Comparison of ENCODE assay signal across 9 mouse cellular contexts in the genomic region with DNA sequence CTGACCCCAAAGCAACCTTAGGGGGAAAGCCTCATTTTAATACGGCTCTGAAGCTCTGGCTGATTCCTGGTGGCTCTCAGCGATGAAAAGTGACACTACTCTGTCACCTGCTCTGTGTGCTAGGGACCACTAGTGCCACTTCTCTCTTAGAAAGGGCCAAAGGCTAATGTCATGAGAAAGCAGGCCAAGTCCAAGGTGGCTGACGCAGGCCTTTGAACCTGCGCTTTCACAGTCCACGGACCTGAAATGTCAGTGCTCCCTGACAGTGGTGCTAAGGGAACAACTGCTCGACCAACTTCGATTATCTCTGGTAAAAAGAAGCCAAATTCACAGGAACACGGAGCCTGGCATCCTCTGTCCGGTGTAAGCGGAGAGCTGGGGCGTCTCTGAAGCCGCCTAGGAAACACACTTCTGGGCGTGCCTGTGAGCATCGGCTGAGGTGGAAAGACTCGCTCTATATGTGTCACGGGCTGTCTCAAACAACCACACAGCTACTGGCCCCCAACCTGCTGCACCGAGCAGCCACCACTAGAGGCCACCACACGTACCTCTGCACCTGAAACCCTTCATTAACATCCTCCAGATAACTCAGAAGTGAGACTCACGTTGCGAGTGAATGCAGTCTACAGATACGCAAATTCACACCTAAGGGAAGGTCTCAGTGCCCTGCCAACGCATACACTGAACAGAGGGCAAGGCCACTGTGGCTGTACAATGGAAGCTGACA.
DNase-seq lines count a peak whose midpoint lies in the region; ATAC-seq and TF ChIP-seq lines count a peak whose summit lies in the region.
"Had no signal": no experiment of that assay in that cellular context is flagged by ENCODE, and none has a peak within 500 bp of the region (broad histone marks: within the 10 kb centered on the region; RNA-seq: fewer than 3 reads in every experiment).

No protein-coding gene starts in this region.

- 0 out of 2 replicates have a peak, but pooled peaks cover 4% of the 10 kb centered on the region for H3K4me1 ChIP-seq in forebrain, embryonic 11.5 days (replicated peaks; ENCODE audit: control insufficient read depth, insufficient read depth, low read length)
- H3K4me1 ChIP-seq in kidney, embryonic 16.5 days (ENCODE audit: insufficient read depth, low read length), result peaks cover 35% of the 10 kb centered on the region
- H3K4me1 ChIP-seq in lung, adult 2 months (ENCODE audit: control insufficient read depth, insufficient read depth, low read length), result peaks cover 4% of the 10 kb centered on the region; the same call in 1 of the 2 replicates
- H3K4me1 ChIP-seq in small intestine, adult 2 months (ENCODE audit: control insufficient read depth, insufficient read depth, insufficient read length, low read length), result no peaks in the 10 kb centered on the region

- ATAC-seq in forebrain, embryonic 11.5 days (replicated peaks; ENCODE audit: low FRiP score), result peak; percentile 59; the same call in 1 of the 2 replicates
- ATAC-seq in kidney, embryonic 16.5 days (ENCODE audit: low FRiP score, low TSS enrichment), result peak; percentile 39

- no peak overlapping the region for H3K4me3 ChIP-seq in forebrain, embryonic 11.5 days (ENCODE audit: low read depth, low read length)
- H3K4me3 ChIP-seq in kidney, embryonic 16.5 days (ENCODE audit: low read length), result no peak overlapping the region
- H3K4me3 ChIP-seq in lung, adult 2 months (replicated peaks; ENCODE audit: extremely low read depth, low read depth, low read length), result no peak overlapping the region
- no peak overlapping the region for H3K4me3 ChIP-seq in small intestine, adult 2 months (ENCODE audit: low read depth, low read length)
- H3K4me3 ChIP-seq: neural tube, embryonic 13.5 days had no signal

- WGBS in forebrain, embryonic 11.5 days, result 75% methylated on average over 22 of the region's 22 CpGs
- WGBS in kidney, embryonic 16.5 days, result 66% methylated on average over 22 of the region's 22 CpGs
- WGBS in lung, adult 2 months, result 68% methylated on average over 22 of the region's 22 CpGs
- 56% methylated on average over 22 of the region's 22 CpGs for WGBS in small intestine, adult 2 months

- no peak overlapping the region for H3K4me2 ChIP-seq in forebrain, embryonic 11.5 days (ENCODE audit: low read depth, low read length, severe bottlenecking)
- H3K4me2 ChIP-seq in kidney, embryonic 16.5 days (replicated peaks; ENCODE audit: low read depth, low read length), result no peak overlapping the region
- H3K4me2 ChIP-seq: neural tube, embryonic 13.5 days had no signal

- H3K9me3 ChIP-seq in forebrain, embryonic 11.5 days (ENCODE audit: control insufficient read depth, low read length), result no peaks in the 10 kb centered on the region
- H3K9me3 ChIP-seq in kidney, embryonic 16.5 days (ENCODE audit: low read length), result no peaks in the 10 kb centered on the region
- H3K9me3 ChIP-seq: neural tube, embryonic 13.5 days had no signal

- no peak overlapping the region for H3K27ac ChIP-seq in forebrain, embryonic 11.5 days (ENCODE audit: low read depth, low read length)
- H3K27ac ChIP-seq in kidney, embryonic 16.5 days (ENCODE audit: low read length), result no peak overlapping the region
- no peak overlapping the region for H3K27ac ChIP-seq in small intestine, adult 2 months (ENCODE audit: insufficient read depth, low read depth, low read length)
- H3K27ac ChIP-seq: neural tube, embryonic 13.5 days had no signal

- no peak for TF ChIP-seq POLR2A in lung, adult 2 months (IDR thresholded peaks at IDR 0.05; ENCODE audit: borderline replicate concordance, extremely low read depth, low read depth, low read length)
- no peak for TF ChIP-seq POLR2A in small intestine, adult 2 months (IDR thresholded peaks at IDR 0.05; ENCODE audit: low read depth, low read length)

- H3K9ac ChIP-seq in forebrain, embryonic 11.5 days (ENCODE audit: low read length), result no peak overlapping the region
- H3K9ac ChIP-seq in kidney, embryonic 16.5 days (replicated peaks; ENCODE audit: low read length), result no peak overlapping the region
- H3K9ac ChIP-seq: neural tube, embryonic 13.5 days had no signal

- TF ChIP-seq CTCF in lung, adult 2 months (IDR thresholded peaks at IDR 0.05; ENCODE audit: insufficient read depth, low read length), result peak; percentile 76
- TF ChIP-seq CTCF in small intestine, adult 2 months (IDR thresholded peaks at IDR 0.05; ENCODE audit: extremely low read depth, insufficient read length, insufficient replicate concordance, low read depth, low read length), result peak; percentile 50; the same call in 1 of the 2 replicates

- no peaks in the 10 kb centered on the region for H3K27me3 ChIP-seq in forebrain, embryonic 11.5 days (ENCODE audit: control insufficient read depth, insufficient read depth, low read length)
- H3K27me3 ChIP-seq in kidney, embryonic 16.5 days (ENCODE audit: insufficient read depth, low read length), result no peaks in the 10 kb centered on the region
- no peaks in the 10 kb centered on the region for H3K27me3 ChIP-seq in small intestine, adult 2 months (ENCODE audit: control insufficient read depth, insufficient read depth, low read length)

- no peaks in the 10 kb centered on the region for H3K36me3 ChIP-seq in forebrain, embryonic 11.5 days (ENCODE audit: control insufficient read depth, insufficient read depth, low read length)
- no peaks in the 10 kb centered on the region for H3K36me3 ChIP-seq in kidney, embryonic 16.5 days (ENCODE audit: insufficient read depth, low read length)
- no peaks in the 10 kb centered on the region for H3K36me3 ChIP-seq in small intestine, adult 2 months (ENCODE audit: control insufficient read depth, insufficient read depth, low read length)
- H3K36me3 ChIP-seq: neural tube, embryonic 13.5 days had no signal

- peak; percentile 31 for DNase-seq in ovary, postnatal 36 days (ENCODE audit: low spot score)
- DNase-seq in ovary, postnatal 10 days (ENCODE audit: low spot score), result no peak
- peak; percentile 48 for DNase-seq in c-Kit-positive CD71-positive TER-119-positive erythroid progenitor cells, embryonic 14.5 days (ENCODE audit: low spot score)
- no peak for DNase-seq in forebrain, embryonic 11.5 days (ENCODE audit: low spot score)
- peak; percentile 30 for DNase-seq in lung, adult 2 months
- DNase-seq in gastrocnemius, adult 18-20 months (ENCODE audit: low spot score), result no peak

Comparison
In these comparisons a context has a peak if more than half of its experiments do, and no peak if none do; other contexts are left out.
1. DNase-seq: peak in ovary, postnatal 36 days (single experiment), c-Kit-positive CD71-positive TER-119-positive erythroid progenitor cells, embryonic 14.5 days (single experiment) and lung, adult 2 months (single experiment); none in ovary, postnatal 10 days (single experiment), forebrain, embryonic 11.5 days (single experiment) and gastrocnemius, adult 18-20 months (single experiment).